Mouse (Mus musculus) liver, postnatal 0 days (tissue): Measurements from ENCODE around the gene Tmem161b.

ENCODE experiments used
- CTCF ChIP-seq: sonication (generic); IDR thresholded peaks from 2 replicates; pipeline ENCODE4 v1.5.1; 2016; ENCODE audit warnings: antibody characterized with exemption, low read depth
- EP300 ChIP-seq: IDR thresholded peaks from 2 replicates; pipeline ENCODE4 v1.6.1; 2016; ENCODE audit warnings: antibody characterized with exemption, low read depth, mild to moderate bottlenecking

DNA sequence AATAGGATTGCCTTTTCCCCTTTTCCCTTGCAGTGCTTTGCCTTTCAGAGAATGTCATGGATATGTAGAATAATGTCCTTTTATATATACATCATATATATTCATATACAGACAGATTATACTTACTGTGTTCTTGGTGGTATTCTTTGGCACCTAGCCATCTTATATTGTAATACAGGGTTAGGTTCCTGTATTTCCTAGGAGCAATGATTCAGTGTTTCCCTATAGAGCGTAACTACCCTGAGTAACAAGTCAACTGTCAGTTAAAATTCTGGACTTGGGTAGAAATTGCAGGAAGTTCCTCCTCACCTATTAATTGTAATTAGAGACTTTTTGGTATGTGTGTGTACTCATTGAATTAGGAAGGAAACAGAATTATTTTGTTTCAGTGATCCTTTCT is 33.0 kb downstream of the Tmem161b start:
- TF ChIP-seq CTCF: no peak
- no peak for TF ChIP-seq EP300
